Mouse (Mus musculus) megakaryocyte, embryonic 14.5 days (primary cell): ENCODE measurements at regions not wholly inside any gene's neighbourhood (a gene's known extent, or its start where the extent isn't known, plus 50 kb on each side); places are given as distances from the start of the nearest gene placed in this dataset.

Source experiments
- H3K27me3 ChIP-seq: replicated peaks from 2 replicates; pipeline ENCODE3; 2012; ENCODE audit warnings: inconsistent platforms
- H3K36me3 ChIP-seq: replicated peaks from 2 replicates; pipeline ENCODE3; 2012; ENCODE audit warnings: low read length, inconsistent platforms, mixed read lengths
- H3K4me1 ChIP-seq: 2 replicates; pipeline ENCODE4 v1.6.1; 2012; ENCODE audit warnings: inconsistent platforms
- H3K4me3 ChIP-seq: replicated peaks from 2 replicates; pipeline ENCODE3; 2012; ENCODE audit warnings: moderate library complexity, mild to moderate bottlenecking, inconsistent platforms
- H3K9me3 ChIP-seq: 2 replicates; pipeline ENCODE4 v1.6.1; 2012; ENCODE audit warnings: inconsistent platforms
- FLI1 ChIP-seq: IDR thresholded peaks from 2 replicates; pipeline ENCODE4 v1.6.1; 2012; ENCODE audit warnings: low read length, inconsistent platforms, mixed read lengths
- GATA1 ChIP-seq: IDR thresholded peaks from 3 replicates; pipeline ENCODE4 v1.6.1; 2012; ENCODE audit warnings: mixed read lengths, low read length, inconsistent platforms, borderline replicate concordance

DNA sequence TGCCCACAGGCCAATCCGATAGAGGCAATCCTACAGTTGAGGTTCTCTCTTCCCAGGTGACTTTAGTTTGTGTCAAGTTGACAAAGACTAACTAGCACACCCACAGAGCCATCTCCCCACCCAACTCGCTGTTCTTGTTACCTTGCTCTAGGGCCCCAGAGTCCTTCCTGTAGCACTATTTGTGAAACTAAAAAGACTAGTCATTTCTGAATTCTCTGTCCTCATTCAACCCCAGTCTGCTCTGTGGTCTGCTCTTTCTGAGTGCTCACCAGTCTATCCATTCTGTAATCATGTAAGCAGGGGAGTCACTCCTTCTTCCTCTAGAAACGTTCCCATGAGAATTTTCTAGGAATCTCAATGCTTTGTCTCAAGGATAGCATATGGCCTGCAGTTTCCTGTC lies 184.2 kb upstream of the Xylt1 start:
- Histone ChIP-seq H3K36me3 (no peaks in the 10 kb centered on the region), H3K4me1 (no peaks in the 10 kb centered on the region), H3K4me3 (no peak overlapping the region), H3K27me3 (no peaks in the 10 kb centered on the region), H3K9me3 (no peaks in the 10 kb centered on the region)
- no peak for TF ChIP-seq FLI1
- no peak for TF ChIP-seq GATA1

DNA sequence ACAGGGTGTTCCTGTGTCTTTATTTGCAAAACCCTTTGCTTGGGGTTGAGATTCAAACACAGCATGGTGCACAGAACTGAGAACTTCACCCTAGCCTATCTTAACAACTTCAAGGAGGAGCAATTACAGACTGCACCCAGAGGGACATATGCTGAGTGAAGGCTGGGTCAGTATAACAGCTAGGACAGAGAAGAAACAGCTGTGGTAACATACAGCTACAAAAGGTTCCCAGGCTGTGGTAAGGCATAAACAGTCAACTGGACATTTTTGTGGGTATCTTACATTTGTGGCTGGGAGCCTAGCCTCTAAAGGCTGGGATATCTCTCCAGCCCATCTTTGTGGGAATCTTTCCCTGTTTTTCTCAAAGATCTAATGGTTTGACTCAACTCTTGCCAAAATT lies 154.5 kb upstream of the Xylt1 start:
- Histone ChIP-seq H3K4me3 (no peak overlapping the region), H3K36me3 (no peaks in the 10 kb centered on the region), H3K27me3 (no peaks in the 10 kb centered on the region), H3K9me3 (no peaks in the 10 kb centered on the region), H3K4me1 (no peaks in the 10 kb centered on the region)
- TF ChIP-seq FLI1, result no peak
- no peak for TF ChIP-seq GATA1

DNA sequence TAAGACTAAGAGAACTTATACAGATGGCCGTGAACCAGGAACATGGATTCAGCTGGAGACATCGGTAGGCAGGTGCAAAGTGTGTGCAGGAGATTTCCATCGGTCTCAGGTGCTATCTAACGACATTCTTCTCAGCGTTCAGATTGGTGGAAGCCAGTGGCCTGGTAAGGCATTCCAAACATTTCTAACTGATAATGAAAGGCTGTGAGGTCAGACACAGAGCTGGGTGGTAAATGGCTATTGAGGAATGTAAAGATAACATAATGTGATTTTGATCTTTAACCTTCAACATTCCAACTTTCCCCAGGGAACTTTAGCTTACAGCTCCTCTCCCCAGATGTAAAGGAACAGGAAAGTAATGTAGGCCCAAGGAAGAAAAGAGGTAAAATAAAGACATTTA lies 151.2 kb upstream of the Xylt1 start:
- no peaks in the 10 kb centered on the region for H3K27me3 ChIP-seq
- H3K4me3 ChIP-seq, result no peak overlapping the region
- H3K4me1 ChIP-seq, result no peaks in the 10 kb centered on the region
- H3K9me3 ChIP-seq, result no peaks in the 10 kb centered on the region
- TF ChIP-seq FLI1, result no peak
- no peaks in the 10 kb centered on the region for H3K36me3 ChIP-seq

DNA sequence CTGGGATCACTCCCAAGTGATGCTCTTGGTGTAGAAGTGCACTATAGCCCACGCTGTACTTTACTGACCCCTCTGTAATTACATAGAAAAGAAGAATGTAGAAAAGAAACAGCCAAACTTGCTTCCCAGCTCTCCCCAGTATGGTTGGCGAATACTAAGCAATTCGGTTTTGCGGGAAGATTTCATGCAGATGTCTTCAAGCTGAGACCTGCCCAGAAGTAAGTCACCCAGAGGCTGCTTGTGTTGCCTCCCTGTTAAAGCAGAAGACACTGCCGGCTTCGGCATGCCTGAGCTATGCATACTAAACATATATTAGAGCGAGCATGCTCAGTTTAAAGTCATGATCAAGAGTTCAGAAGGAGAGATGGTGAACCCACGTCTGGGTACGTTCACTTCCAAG lies 124.0 kb upstream of the Xylt1 start:
- H3K36me3 ChIP-seq, result no peaks in the 10 kb centered on the region
- H3K9me3 ChIP-seq, result 0 out of 2 replicates have a peak, but pooled peaks cover 2% of the 10 kb centered on the region
- TF ChIP-seq GATA1 (no peak), FLI1 (no peak)
- no peak overlapping the region for H3K4me3 ChIP-seq
- H3K4me1 ChIP-seq, result no peaks in the 10 kb centered on the region
- no peaks in the 10 kb centered on the region for H3K27me3 ChIP-seq

DNA sequence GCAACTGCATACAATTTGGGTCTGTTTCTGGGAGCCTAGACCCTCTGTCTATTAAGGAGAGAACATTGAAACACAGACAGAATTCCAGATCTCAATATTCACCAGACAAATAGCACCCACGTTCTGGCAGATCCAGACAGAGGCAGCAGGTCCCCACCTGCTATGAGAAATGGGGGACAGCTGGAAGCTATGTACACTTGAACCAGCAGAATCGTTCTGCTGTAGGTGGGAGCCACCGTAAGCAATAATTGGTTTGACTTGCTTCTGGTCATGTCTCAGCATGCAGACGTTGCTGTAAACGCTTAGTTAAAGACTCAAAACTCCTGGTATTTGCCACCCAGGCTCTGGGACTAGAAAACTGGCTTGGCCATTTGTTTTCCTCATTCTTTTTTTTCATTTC lies 122.2 kb upstream of the Xylt1 start:
- Histone ChIP-seq H3K27me3 (no peaks in the 10 kb centered on the region), H3K4me3 (no peak overlapping the region), H3K9me3 (0 out of 2 replicates have a peak, but pooled peaks cover 2% of the 10 kb centered on the region), H3K36me3 (no peaks in the 10 kb centered on the region), H3K4me1 (no peaks in the 10 kb centered on the region)
- no peak for TF ChIP-seq GATA1
- TF ChIP-seq FLI1, result no peak

DNA sequence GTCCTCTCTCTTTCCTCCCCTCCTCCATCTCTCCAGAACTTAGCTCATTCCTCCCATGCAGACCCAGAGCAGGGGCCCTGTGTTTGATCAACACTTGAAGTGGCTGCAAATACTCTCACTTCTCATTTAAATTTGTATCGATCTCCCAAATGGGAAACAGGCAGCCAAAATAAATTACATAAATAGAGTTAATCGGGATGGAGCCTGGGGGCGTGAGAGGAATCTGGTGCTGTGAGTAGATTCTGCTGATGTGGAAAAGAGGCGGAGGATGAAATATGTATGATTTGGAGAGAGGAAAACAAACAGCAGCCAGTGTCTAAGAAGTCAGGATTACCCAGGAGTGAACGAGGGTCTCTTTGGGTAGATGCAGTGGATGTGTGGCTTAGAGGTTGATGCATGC lies 121.6 kb upstream of the Xylt1 start:
- no peak overlapping the region for H3K4me3 ChIP-seq
- no peak for TF ChIP-seq FLI1
- TF ChIP-seq GATA1, result no peak
- H3K27me3 ChIP-seq, result no peaks in the 10 kb centered on the region
- 0 out of 2 replicates have a peak, but pooled peaks cover 2% of the 10 kb centered on the region for H3K9me3 ChIP-seq
- no peaks in the 10 kb centered on the region for H3K36me3 ChIP-seq
- no peaks in the 10 kb centered on the region for H3K4me1 ChIP-seq

DNA sequence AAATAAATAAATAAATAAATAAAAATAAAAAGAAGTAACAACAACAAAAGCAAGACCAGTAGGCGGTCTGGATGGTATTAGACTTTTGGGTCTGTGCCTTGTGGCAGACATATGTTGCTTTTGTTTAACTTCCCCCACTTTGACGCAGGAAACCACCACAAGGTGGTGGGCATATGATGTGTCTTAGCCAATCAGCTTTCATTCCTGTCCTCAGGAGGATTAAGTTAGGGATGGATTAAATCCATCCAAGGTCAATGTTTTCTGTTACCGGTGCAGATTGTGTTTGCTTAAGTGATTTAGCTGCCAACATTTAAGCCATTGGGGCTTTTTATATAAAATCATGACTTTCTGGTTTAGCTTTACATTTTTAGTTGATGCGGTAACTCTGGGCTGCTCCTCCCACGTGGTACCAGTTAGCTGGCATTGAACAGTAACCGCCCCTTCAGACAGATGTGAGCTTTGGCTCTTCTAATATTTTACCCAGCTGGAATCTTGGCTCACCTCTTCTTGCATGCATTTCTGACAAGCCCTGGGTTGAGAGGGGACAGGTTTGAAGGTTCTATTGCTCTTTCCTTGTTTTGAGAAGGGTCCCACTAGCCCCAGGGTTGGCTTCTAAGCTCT lies 121.0 kb upstream of the Xylt1 start:
- no peaks in the 10 kb centered on the region for H3K36me3 ChIP-seq
- no peaks in the 10 kb centered on the region for H3K27me3 ChIP-seq
- TF ChIP-seq FLI1 (no peak), GATA1 (no peak)
- no peaks in the 10 kb centered on the region for H3K9me3 ChIP-seq
- H3K4me3 ChIP-seq, result no peak overlapping the region
- no peaks in the 10 kb centered on the region for H3K4me1 ChIP-seq

DNA sequence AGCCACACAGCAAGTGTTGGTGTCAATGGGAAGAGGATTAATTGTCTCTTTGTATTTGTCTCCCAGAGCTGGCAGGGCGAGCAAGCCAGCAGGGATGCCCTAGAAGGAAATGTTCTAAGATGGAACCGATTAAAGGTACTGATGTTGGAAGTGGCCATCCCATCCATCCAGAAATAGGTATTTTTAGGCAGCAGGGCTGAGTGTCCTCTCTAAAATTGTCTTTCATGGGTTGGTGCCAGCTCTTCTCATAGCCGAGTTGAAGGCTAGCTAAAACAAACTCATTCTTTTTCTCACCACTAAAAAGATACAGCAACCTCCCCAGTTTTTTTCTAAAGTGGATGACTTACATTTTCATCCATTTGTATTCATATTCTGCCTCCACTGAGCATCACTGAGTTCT lies 120.2 kb upstream of the Xylt1 start:
- Histone ChIP-seq H3K4me1 (no peaks in the 10 kb centered on the region), H3K9me3 (no peaks in the 10 kb centered on the region), H3K27me3 (no peaks in the 10 kb centered on the region), H3K36me3 (no peaks in the 10 kb centered on the region), H3K4me3 (no peak overlapping the region)
- TF ChIP-seq FLI1 (no peak), GATA1 (no peak)

DNA sequence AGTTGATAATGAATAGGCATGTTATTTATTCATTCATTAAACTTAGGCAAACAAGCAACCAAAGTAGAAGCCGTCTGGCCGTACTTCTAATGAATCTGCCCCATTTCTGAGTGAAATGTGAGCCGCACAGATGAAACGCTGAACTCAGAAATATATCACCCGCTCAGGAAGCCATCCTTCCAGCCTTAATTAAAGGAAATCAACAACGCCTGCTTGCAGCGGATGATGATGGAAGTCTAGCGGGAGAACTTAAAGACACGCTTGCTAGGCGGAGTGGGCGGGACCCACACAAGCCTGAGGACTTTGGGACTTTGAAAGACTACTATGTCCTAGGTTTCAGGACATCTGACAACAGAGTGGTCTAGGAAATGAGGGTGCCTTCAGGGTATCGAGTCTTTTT lies 117.7 kb upstream of the Xylt1 start:
- H3K4me3 ChIP-seq, result no peak overlapping the region
- no peak for TF ChIP-seq GATA1
- no peak for TF ChIP-seq FLI1
- no peaks in the 10 kb centered on the region for H3K27me3 ChIP-seq
- no peaks in the 10 kb centered on the region for H3K9me3 ChIP-seq
- no peaks in the 10 kb centered on the region for H3K36me3 ChIP-seq
- no peaks in the 10 kb centered on the region for H3K4me1 ChIP-seq

DNA sequence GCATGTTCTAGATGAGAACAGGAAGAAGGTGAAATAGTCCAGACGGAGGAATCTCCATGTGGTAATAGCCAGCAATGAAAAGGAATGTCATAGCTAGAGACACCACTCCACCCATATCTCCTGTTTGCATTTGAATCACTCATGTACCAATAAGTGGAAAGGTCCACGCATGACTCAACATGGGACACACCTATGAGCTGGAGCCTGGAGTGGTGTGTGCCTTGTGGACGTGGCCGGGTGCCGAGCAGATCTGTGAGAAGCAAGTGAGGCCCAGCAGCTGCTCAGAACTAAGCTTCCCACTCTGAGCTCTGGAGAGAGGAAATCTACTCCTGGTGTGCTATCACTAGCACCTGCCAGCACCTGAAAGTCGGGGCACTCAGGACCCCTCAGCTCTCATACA lies 116.4 kb upstream of the Xylt1 start:
- no peaks in the 10 kb centered on the region for H3K9me3 ChIP-seq
- no peak for TF ChIP-seq GATA1
- TF ChIP-seq FLI1, result no peak
- H3K4me1 ChIP-seq, result no peaks in the 10 kb centered on the region
- no peaks in the 10 kb centered on the region for H3K27me3 ChIP-seq
- H3K36me3 ChIP-seq, result no peaks in the 10 kb centered on the region
- H3K4me3 ChIP-seq, result no peak overlapping the region

DNA sequence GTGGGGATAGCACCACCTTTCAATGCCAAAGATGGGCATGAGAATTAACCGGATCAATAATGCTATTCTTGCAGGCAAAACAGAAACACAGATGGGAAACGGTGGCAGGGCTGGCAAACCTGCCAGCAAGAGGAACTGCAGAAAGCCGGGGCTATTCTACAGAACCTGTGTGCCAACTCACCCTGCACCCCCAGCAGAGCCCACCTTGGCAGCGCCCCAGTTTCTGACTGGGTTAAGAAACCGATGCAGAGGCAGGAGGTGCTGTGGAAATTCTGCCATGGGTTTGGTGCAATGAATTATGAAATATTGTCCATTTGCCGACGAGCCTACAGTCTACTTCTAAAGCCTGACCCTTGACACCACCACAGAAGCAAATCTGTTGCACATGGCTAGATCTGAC lies 112.7 kb upstream of the Xylt1 start:
- H3K4me3 ChIP-seq, result no peak overlapping the region
- H3K4me1 ChIP-seq, result no peaks in the 10 kb centered on the region
- H3K9me3 ChIP-seq, result no peaks in the 10 kb centered on the region
- no peak for TF ChIP-seq FLI1
- no peak for TF ChIP-seq GATA1
- H3K36me3 ChIP-seq, result no peaks in the 10 kb centered on the region
- no peaks in the 10 kb centered on the region for H3K27me3 ChIP-seq
